Mouse (Mus musculus): ENCODE measurements around the gene Edem3. TPM values are rescaled to one million over a fixed set of nuclear protein-coding genes. Genes with fewer than 3 reads are reported as not detected.

Gene Edem3
- polyA plus RNA-seq, 1 experiment, result 2.8 TPM

DNA sequence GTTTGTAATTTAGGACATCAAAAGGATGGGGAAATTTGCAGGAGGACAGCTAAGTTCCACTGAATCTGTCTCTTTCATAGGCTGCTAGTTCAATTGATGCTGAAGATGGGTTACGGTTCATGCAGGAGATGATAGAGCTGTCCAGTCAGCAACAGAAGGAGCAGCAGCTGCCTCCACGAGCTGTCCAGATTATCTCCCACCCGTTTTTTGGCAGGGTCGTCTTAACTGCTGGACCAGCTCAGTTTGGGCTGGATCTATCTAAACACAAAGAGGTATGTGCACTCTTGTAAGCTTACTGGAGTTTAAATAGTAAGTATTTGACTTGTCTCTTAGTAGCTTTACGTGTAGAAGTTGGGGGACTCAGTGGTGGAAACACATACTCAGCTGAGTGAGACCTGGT, 52.1 kb downstream of the Edem3 start:
- TF ChIP-seq CTCF (IDR thresholded peaks at IDR 0.05; ENCODE audit: extremely low read depth, insufficient read depth, insufficient read length, insufficient replicate concordance), result no peak
- Histone ChIP-seq H3K27me3 (ENCODE audit: control insufficient read depth, insufficient read depth, low read length) (no peaks in the 10 kb centered on the region), H3K4me3 (ENCODE audit: extremely low read depth, insufficient read depth, insufficient read length) (no peak overlapping the region), H3K4me1 (ENCODE audit: control insufficient read depth, insufficient read depth, insufficient read length) (no peaks in the 10 kb centered on the region), H3K27ac (ENCODE audit: insufficient read depth, low read length) (no peak overlapping the region), H3K36me3 (ENCODE audit: control insufficient read depth, insufficient read depth, low read length) (peaks cover 39% of the 10 kb centered on the region)
- WGBS, result 92% methylated on average over 5 of the region's 5 CpGs
- no peak for DNase-seq (ENCODE audit: low read depth in 1 of 2, low spot score in 2 of 2)

GRCm38 (mm10) chr1:151810628-151811421, 55.7 kb downstream of the Edem3 start:
- H3K36me3 ChIP-seq (ENCODE audit: control insufficient read depth, insufficient read depth, low read length), result peaks cover 35% of the 10 kb centered on the region

DNA sequence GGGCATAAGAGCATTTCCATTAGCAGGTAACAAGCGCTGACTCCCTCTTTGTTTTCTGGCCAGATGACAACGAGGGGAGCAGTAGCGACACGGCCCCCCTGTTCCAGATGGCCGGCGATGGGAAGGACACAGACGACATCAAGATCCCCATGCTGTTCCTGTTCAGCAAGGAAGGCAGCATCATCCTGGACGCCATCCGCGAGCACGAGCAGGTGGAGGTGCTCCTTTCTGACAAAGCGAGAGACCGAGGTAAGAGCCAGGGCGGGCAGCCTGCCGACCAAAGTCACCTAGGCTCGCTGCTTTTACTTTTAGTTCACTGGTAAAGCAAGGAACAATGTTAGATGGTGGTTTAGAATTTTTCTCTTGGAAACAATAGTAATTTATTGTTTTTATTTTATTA, 56.3 kb downstream of the Edem3 start:
- Histone ChIP-seq H3K27me3 (ENCODE audit: control insufficient read depth, insufficient read depth, low read length) (no peaks in the 10 kb centered on the region), H3K36me3 (ENCODE audit: control insufficient read depth, insufficient read depth, low read length) (peaks cover 37% of the 10 kb centered on the region), H3K4me3 (ENCODE audit: extremely low read depth, insufficient read depth, insufficient read length) (no peak overlapping the region), H3K4me1 (ENCODE audit: control insufficient read depth, insufficient read depth, insufficient read length) (no peaks in the 10 kb centered on the region), H3K27ac (ENCODE audit: insufficient read depth, low read length) (no peak overlapping the region)
- 92% methylated on average over 16 of the region's 16 CpGs for WGBS
- DNase-seq (ENCODE audit: low read depth in 1 of 2, low spot score in 2 of 2), result no peak
- TF ChIP-seq CTCF (IDR thresholded peaks at IDR 0.05; ENCODE audit: extremely low read depth, insufficient read depth, insufficient read length, insufficient replicate concordance) (no peak), POLR2A (IDR thresholded peaks at IDR 0.05; ENCODE audit: low read depth, low read length) (no peak)

More at GRCm38 (mm10) chr1:151810628-151811421, 55.7 kb downstream of the Edem3 start:
- Histone ChIP-seq H3K27ac (ENCODE audit: insufficient read depth, low read length) (no peak overlapping the region), H3K27me3 (ENCODE audit: control insufficient read depth, insufficient read depth, low read length) (no peaks in the 10 kb centered on the region), H3K4me3 (ENCODE audit: extremely low read depth, insufficient read depth, insufficient read length) (no peak overlapping the region), H3K4me1 (ENCODE audit: control insufficient read depth, insufficient read depth, insufficient read length) (no peaks in the 10 kb centered on the region)
- TF ChIP-seq CTCF (IDR thresholded peaks at IDR 0.05; ENCODE audit: extremely low read depth, insufficient read depth, insufficient read length, insufficient replicate concordance) (no peak), POLR2A (IDR thresholded peaks at IDR 0.05; ENCODE audit: low read depth, low read length) (no peak)
- WGBS, result 95% methylated on average over 7 of the region's 7 CpGs
- DNase-seq (ENCODE audit: low read depth in 1 of 2, low spot score in 2 of 2), result no peak

GRCm38 (mm10) chr1:151812004-151812712, 57.0 kb downstream of the Edem3 start:
- no peak overlapping the region for H3K4me3 ChIP-seq (ENCODE audit: extremely low read depth, insufficient read depth, insufficient read length)
- H3K27me3 ChIP-seq (ENCODE audit: control insufficient read depth, insufficient read depth, low read length), result no peaks in the 10 kb centered on the region
- TF ChIP-seq POLR2A (IDR thresholded peaks at IDR 0.05; ENCODE audit: low read depth, low read length) (no peak), CTCF (IDR thresholded peaks at IDR 0.05; ENCODE audit: extremely low read depth, insufficient read depth, insufficient read length, insufficient replicate concordance) (no peak)
- no peak overlapping the region for H3K27ac ChIP-seq (ENCODE audit: insufficient read depth, low read length)
- WGBS, result 95% methylated on average over 13 of the region's 13 CpGs
- no peak for DNase-seq (ENCODE audit: low read depth in 1 of 2, low spot score in 2 of 2)
- peaks cover 40% of the 10 kb centered on the region for H3K36me3 ChIP-seq (ENCODE audit: control insufficient read depth, insufficient read depth, low read length)
- H3K4me1 ChIP-seq (ENCODE audit: control insufficient read depth, insufficient read depth, insufficient read length), result no peaks in the 10 kb centered on the region

GRCm38 (mm10) chr1:151816051-151816450, 60.9 kb downstream of the Edem3 start:
- TF ChIP-seq CTCF (IDR thresholded peaks at IDR 0.05; ENCODE audit: extremely low read depth, insufficient read depth, insufficient read length, insufficient replicate concordance), result no peak
- TF ChIP-seq POLR2A (IDR thresholded peaks at IDR 0.05; ENCODE audit: low read depth, low read length), result no peak
- WGBS, result 90% methylated on average over 3 of the region's 3 CpGs
- no peak for DNase-seq (ENCODE audit: low read depth in 1 of 2, low spot score in 2 of 2)
- Histone ChIP-seq H3K4me3 (ENCODE audit: extremely low read depth, insufficient read depth, insufficient read length) (no peak overlapping the region), H3K36me3 (ENCODE audit: control insufficient read depth, insufficient read depth, low read length) (peaks cover 28% of the 10 kb centered on the region), H3K27ac (ENCODE audit: insufficient read depth, low read length) (no peak overlapping the region), H3K4me1 (ENCODE audit: control insufficient read depth, insufficient read depth, insufficient read length) (no peaks in the 10 kb centered on the region), H3K27me3 (ENCODE audit: control insufficient read depth, insufficient read depth, low read length) (no peaks in the 10 kb centered on the region)

GRCm38 (mm10) chr1:151819190-151819589, 64.0 kb downstream of the Edem3 start:
- H3K4me1 ChIP-seq (ENCODE audit: control insufficient read depth, insufficient read depth, insufficient read length), result no peaks in the 10 kb centered on the region
- WGBS, result 87% methylated on average over 7 of the region's 7 CpGs
- DNase-seq (ENCODE audit: low read depth in 1 of 2, low spot score in 2 of 2), result no peak

More at GRCm38 (mm10) chr1:151819190-151819589, 64.0 kb downstream of the Edem3 start:
- H3K27me3 ChIP-seq (ENCODE audit: control insufficient read depth, insufficient read depth, low read length), result no peaks in the 10 kb centered on the region
- 0 out of 2 replicates have a peak overlapping the region, but pooled peaks have one; percentile 25 for H3K27ac ChIP-seq (ENCODE audit: insufficient read depth, low read length)
- no peak overlapping the region for H3K4me3 ChIP-seq (ENCODE audit: extremely low read depth, insufficient read depth, insufficient read length)
- no peak for TF ChIP-seq CTCF (IDR thresholded peaks at IDR 0.05; ENCODE audit: extremely low read depth, insufficient read depth, insufficient read length, insufficient replicate concordance)
- TF ChIP-seq POLR2A (IDR thresholded peaks at IDR 0.05; ENCODE audit: low read depth, low read length), result no peak
- H3K36me3 ChIP-seq (ENCODE audit: control insufficient read depth, insufficient read depth, low read length), result peaks cover 20% of the 10 kb centered on the region
